Mouse (Mus musculus): ENCODE results near the gene Pde8a.
A peak's percentile ranks its signal among the peaks of the same experiment; 100 is the strongest.

Pde8a gene

GRCm38 (mm10) chr7:81336432-81336786 is 123.0 kb downstream of the Pde8a start:
- DNase-seq (ENCODE audit: low spot score in 2 of 2) = no peak

- DNase-seq (ENCODE audit: low spot score in 2 of 2) = no peak
Observed at GRCm38 (mm10) chr7:81337785-81338521, 124.6 kb downstream of the Pde8a start.

GRCm38 (mm10) chr7:81338522-81338873 is 125.1 kb downstream of the Pde8a start:
- DNase-seq (ENCODE audit: low spot score in 2 of 2) = no peak

- DNase-seq (ENCODE audit: low spot score in 2 of 2) = peak in 1 of 2 experiments; percentile 31
Observed at GRCm38 (mm10) chr7:81339783-81340182, 126.4 kb downstream of the Pde8a start.

DNA sequence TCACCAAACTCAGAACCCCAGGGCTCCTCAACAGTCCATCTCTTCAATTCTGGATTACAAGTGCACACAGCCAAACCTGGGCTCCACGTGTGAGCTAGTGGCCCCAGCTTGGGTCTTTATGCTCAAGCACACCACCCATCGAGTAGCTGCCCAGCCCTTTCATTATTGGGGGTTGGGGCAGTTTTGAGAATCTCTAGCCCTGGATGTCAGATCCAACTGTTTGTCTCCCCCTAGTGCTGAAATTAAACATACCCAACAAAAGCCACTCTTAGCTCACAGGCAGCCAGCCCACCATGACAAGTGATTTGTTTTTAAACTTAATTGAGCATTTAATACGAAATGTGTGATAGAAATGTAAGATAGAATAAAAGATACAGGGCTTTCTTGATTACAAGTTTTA is 128.2 kb downstream of the Pde8a start:
- no peak for DNase-seq (ENCODE audit: low spot score in 2 of 2)

DNA sequence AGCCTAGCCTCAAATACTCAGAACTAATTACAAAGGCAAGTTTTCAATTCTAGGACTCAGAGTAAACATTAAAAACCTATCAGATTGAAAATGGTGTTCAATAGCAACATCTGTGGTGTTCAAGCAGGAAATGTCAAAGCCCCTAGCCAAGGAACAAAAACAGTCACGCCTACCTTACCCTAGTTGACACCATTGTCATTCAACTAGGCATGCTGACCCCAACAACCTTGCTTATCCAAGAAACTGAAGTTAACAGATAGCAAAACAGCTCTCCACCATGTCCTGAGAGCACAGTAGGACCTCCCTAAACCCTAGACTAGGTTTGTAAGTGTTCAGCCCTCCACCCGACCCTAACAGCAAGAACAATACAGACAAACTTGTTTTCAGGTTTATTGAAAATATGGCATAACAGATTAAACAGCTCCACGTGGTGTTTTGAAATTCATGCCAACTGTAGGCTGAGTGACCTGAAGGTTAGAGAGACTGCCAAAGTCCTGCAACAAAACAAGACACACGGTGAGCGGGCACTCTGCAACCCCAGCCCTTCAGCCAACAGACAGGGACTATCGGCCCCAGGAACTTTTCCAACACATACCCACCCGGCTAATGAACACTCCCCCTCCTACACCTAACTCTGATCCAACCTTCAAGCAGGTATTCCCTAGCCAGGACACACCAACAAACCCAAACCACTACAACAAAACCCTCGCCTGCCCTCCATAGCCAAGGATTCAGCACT is 129.1 kb downstream of the Pde8a start:
- DNase-seq (ENCODE audit: low spot score in 2 of 2) = no peak

DNA sequence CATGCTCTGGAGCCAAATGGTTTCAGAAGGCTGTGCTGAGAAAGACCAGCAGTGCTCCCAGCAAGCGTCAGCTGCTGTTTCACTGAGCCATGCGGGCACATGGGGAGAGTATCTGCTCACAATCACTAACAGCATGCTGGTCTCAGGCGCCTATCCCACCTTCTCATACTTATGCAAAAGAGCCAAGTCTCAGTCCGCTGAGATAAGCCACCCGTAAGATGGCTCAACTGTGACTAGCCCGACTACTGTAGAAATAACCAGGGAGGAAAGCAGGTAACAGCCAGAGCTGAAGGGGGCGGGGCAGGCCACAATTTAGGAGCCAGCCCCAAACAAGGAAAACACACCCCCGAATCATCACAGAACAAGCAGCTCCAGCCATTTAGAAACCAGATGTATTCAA is 129.9 kb downstream of the Pde8a start:
- DNase-seq (ENCODE audit: low spot score in 2 of 2) = no peak

DNA sequence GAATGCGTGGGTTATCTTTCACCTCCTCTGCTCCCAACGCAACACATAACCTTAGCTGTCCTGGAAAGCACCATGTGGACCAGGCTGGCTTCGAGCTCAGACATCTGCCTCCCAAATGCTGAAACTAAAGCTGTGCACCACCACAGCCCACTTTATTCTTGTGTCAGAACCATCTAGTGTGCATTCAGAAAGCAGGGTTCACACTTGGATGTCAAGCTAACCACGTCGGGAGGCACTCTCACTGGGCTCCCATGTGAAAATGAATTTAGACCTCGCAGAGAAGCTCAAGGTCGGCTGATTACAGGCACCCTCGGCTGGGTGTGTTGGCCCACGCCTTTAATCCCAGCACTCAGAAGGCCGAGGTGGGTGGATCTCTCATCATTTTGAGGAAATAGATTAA is 130.4 kb downstream of the Pde8a start:
- DNase-seq (ENCODE audit: low spot score in 2 of 2) = no peak

DNA sequence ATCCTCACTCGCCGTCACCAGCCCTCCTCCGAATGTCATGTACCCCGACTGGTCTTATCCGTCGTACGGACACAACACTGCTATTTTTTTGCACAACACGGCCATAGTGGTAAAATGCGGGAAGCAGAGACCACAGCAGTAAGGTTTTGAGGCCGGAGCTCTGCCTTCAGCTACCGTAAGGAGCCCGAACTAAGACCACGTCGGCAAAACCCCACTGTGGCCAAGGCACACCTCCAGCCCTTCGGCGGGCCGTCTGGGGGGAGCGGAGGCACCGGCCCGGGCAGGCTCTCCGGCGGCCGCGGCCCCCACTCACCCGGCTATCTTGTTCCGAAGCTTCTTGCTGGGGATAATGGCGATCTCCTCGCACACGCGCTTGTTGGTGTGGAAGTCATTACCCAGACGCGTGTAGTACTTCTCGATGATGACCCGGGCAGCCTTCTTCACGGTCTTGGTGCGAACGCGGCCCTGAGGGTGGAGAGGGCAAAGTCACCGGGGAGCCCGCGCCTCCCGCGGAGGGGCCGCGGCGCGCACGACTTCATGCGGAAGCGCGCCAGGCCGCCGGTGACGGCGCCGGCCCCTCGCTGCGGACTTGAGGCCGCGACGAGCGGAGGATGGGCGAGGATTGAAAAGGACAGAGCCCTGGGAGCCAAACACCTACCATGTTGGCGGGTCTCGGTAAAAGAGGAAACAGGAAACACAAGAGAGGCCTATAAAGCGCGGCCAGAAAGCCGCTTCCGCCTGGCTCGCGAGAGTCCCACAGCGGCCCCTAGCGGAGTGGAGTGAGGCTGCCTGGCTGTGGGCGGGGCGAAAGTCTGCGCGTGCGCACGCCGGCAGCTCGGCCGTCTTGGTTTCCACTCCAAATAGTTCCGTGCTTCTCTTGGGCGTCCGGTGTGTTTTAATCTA is 131.4 kb downstream of the Pde8a start, which contains the start of gene Rps17:
Rps17 (minus strand) TSS at position 711 of the 903 bp plus-strand sequence.
- peak; percentile 91 to 98 for DNase-seq (ENCODE audit: low spot score in 2 of 2)

DNA sequence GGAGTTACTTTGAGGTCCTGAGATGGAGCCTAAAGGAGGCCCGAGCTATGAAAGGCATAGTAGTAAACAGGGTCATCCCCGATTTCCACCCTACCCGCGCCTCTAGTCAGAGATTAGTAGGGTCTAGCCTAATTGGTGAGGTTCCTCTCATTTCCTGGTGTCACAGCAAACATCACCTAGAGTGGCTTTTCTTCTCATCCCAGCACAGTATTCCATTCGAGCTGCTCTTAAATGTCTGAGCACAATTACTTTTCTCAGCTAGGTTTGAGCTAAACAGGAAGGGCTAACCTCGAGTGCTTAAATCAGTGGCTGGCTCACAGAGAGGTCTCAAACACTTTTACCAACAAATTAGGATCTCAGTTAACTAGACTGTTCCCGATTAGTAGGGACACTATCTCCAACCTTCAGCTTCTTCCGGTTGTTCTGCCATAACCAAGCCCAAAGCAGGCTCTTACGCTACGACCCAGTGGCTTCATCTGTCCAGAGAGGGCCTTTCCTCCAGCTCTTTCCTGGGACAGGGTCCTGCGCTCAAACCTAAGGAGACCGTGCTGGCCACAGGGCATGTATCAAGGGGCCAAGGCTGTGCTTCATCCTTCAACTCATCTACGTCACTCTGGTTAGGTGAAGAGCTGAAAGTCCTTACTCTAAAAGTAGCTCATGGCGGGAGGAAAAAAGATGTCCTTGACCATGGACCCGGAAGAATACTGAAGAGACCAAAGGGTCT is 132.2 kb downstream of the Pde8a start:
- no peak for DNase-seq (ENCODE audit: low spot score in 2 of 2)

GRCm38 (mm10) chr7:81348206-81348605 is 134.8 kb downstream of the Pde8a start:
- no peak for DNase-seq (ENCODE audit: low spot score in 2 of 2)

- no peak for DNase-seq (ENCODE audit: low spot score in 2 of 2)
Observed at GRCm38 (mm10) chr7:81351826-81352225, 138.4 kb downstream of the Pde8a start.

- DNase-seq (ENCODE audit: low spot score in 2 of 2) = no peak
Observed at GRCm38 (mm10) chr7:81355746-81356145, 142.3 kb downstream of the Pde8a start.

- DNase-seq (ENCODE audit: low spot score in 2 of 2) = no peak
Observed at GRCm38 (mm10) chr7:81356360-81356759, 143.0 kb downstream of the Pde8a start.

DNA sequence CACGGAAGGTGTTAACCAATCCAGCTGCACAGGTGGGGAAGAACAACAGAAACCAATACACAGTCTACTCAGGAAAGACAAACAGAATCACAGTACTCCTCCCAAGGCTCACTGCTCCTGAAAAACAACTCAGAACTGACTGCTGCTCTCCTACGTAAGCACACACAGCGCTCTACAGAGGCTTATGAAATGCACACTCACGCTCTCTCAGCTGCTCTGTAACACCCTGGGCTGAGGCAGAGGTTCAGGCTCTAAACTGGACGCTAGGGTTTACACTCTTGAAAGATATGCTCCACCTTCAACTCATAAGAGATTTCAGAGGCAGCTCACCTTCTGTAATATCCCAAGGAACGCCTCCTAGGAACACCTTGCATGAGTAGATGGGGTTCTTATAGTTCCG is 143.6 kb downstream of the Pde8a start:
- DNase-seq (ENCODE audit: low spot score in 2 of 2) = no peak

GRCm38 (mm10) chr7:81367946-81368345 is 154.6 kb downstream of the Pde8a start:
- DNase-seq (ENCODE audit: low spot score in 2 of 2) = no peak

GRCm38 (mm10) chr7:81369724-81370123 is 156.3 kb downstream of the Pde8a start:
- peak; percentile 18 to 26 for DNase-seq (ENCODE audit: low spot score in 2 of 2)

GRCm38 (mm10) chr7:81371811-81372210 is 158.4 kb downstream of the Pde8a start:
- DNase-seq (ENCODE audit: low spot score in 2 of 2) = no peak

- DNase-seq (ENCODE audit: low spot score in 2 of 2) = peak; percentile 38 to 60
Observed at GRCm38 (mm10) chr7:81372337-81372920, 159.0 kb downstream of the Pde8a start.

- no peak for DNase-seq (ENCODE audit: low spot score in 2 of 2)
Observed at GRCm38 (mm10) chr7:81379363-81379762, 166.0 kb downstream of the Pde8a start.

All from frontal cortex, postnatal 14 days (tissue).